Mouse (Mus musculus) hematopoietic multipotent progenitor cell, adult 10-12 weeks (in vitro differentiated cells): Measurements from ENCODE around the gene Olfr1446. TPM values are rescaled to one million over a fixed set of nuclear protein-coding genes. Genes with fewer than 3 reads are reported as not detected.

Source experiments
- polyA plus RNA-seq: library from polyadenylated mRNA; stranded (reverse); fragments of >175 nt; gene quantifications from 2 replicates; pipeline ENCODE4 v1.2.3, GENCODE M21; 2012; ENCODE audit warnings: low replicate concordance

Gene Olfr1446
- not detected in 2 replicates for polyA plus RNA-seq

GRCm38 (mm10) chr19:12893424-12893823, at the start of gene Olfr1446:
TSS of gene Olfr1446 (minus strand) at chr19:12893524.

GRCm38 (mm10) chr19:12930540-12930939, 37.2 kb upstream of the Olfr1446 start, which contains the start of gene Olfr1449:
TSS of gene Olfr1449 (plus strand) at chr19:12930840.

GRCm38 (mm10) chr19:12924319-12924718, 31.0 kb upstream of the Olfr1446 start, which contains the start of gene Olfr1448:
TSS of gene Olfr1448 (minus strand) at chr19:12924419.

GRCm38 (mm10) chr19:12903643-12904042, 10.3 kb upstream of the Olfr1446 start, which contains the start of gene Olfr1447:
TSS of gene Olfr1447 (minus strand) at chr19:12903743.

GRCm38 (mm10) chr19:12883555-12883954, 9.8 kb downstream of the Olfr1446 start, which contains the start of gene Olfr1445:
TSS of gene Olfr1445 (plus strand) at chr19:12883855.

GRCm38 (mm10) chr19:12856983-12857382, 36.3 kb downstream of the Olfr1446 start, which contains the start of gene Olfr1444:
TSS of gene Olfr1444 (plus strand) at chr19:12857283.

GRCm38 (mm10) chr19:12846382-12846781, 46.9 kb downstream of the Olfr1446 start, which contains the start of gene Gm5244:
TSS of gene Gm5244 (plus strand) at chr19:12846682.

Other genes with a start within 250 kb of the Olfr1446 start
- gene Olfr1442, start 223.1 kb downstream of the Olfr1446 start, polyA plus RNA-seq: not detected in 2 replicates
- gene Olfr1443, start 215.4 kb downstream of the Olfr1446 start, polyA plus RNA-seq: not detected in 2 replicates
- gene Keg1, start 197.7 kb downstream of the Olfr1446 start, polyA plus RNA-seq: not detected in 2 replicates
- gene Cntf, start 127.9 kb downstream of the Olfr1446 start, polyA plus RNA-seq: 0.26 TPM in 1 of 2 replicates, not detected in the other
- 24.5 and 39.3 TPM in 2 replicates for gene Zfp91, start 97.4 kb downstream of the Olfr1446 start, polyA plus RNA-seq
- gene Lpxn, start 97.3 kb downstream of the Olfr1446 start, polyA plus RNA-seq: 4.5 and 5.1 TPM in 2 replicates
- not detected in 2 replicates for gene Gm5244, start 46.8 kb downstream of the Olfr1446 start, polyA plus RNA-seq
- 0.10 TPM in 1 of 2 replicates, not detected in the other for gene Olfr1444, start 36.2 kb downstream of the Olfr1446 start, polyA plus RNA-seq
- gene Olfr1445, start 9.7 kb downstream of the Olfr1446 start, polyA plus RNA-seq: not detected in 2 replicates
- not detected in 2 replicates for gene Olfr1447, start 10.2 kb upstream of the Olfr1446 start, polyA plus RNA-seq
- not detected in 2 replicates for gene Olfr1448, start 30.9 kb upstream of the Olfr1446 start, polyA plus RNA-seq
- gene Olfr1449, start 37.3 kb upstream of the Olfr1446 start, polyA plus RNA-seq: not detected in 2 replicates
- gene Olfr1450, start 56.7 kb upstream of the Olfr1446 start, polyA plus RNA-seq: not detected in 2 replicates
- not detected in 2 replicates for gene Olfr1451, start 101.5 kb upstream of the Olfr1446 start, polyA plus RNA-seq
- gene Olfr1453, start 134.8 kb upstream of the Olfr1446 start, polyA plus RNA-seq: not detected in 2 replicates
- gene Olfr1454, start 167.1 kb upstream of the Olfr1446 start, polyA plus RNA-seq: not detected in 2 replicates
- gene Olfr1457, start 204.4 kb upstream of the Olfr1446 start, polyA plus RNA-seq: not detected in 2 replicates
- not detected in 2 replicates for gene Olfr1458, start 213.3 kb upstream of the Olfr1446 start, polyA plus RNA-seq